Mouse (Mus musculus) C2C12 (cell line): ENCODE results near the gene Nav2.

ENCODE experiments used
- CEBPB ChIP-seq: IDR thresholded peaks from one replicate; pipeline ENCODE4 v1.6.1; 2011; ENCODE audit warnings: low read depth, mild to moderate bottlenecking, control low read depth, moderate library complexity
- CTCF ChIP-seq: IDR thresholded peaks from one replicate; pipeline ENCODE4 v1.5.1; 2011; ENCODE audit not compliant: control insufficient read depth, insufficient read depth, insufficient read length
- FOSL1 ChIP-seq: IDR thresholded peaks from one replicate; pipeline ENCODE4 v1.8.0; 2011; ENCODE audit warnings: mild to moderate bottlenecking, low read length; ENCODE audit not compliant: poor library complexity, insufficient read depth, severe bottlenecking
- MAX ChIP-seq: IDR thresholded peaks from one replicate; pipeline ENCODE4 v1.6.1; 2011; ENCODE audit warnings: mild to moderate bottlenecking, control low read depth
- MYOG ChIP-seq: IDR thresholded peaks from one replicate; pipeline ENCODE4 v1.6.1; 2011; ENCODE audit not compliant: control insufficient read depth, insufficient read length; ENCODE audit errors: extremely low read depth
- USF1 ChIP-seq: IDR thresholded peaks from one replicate; pipeline ENCODE4 v1.6.1; 2011; ENCODE audit warnings: low read depth, mild to moderate bottlenecking, control low read depth, moderate library complexity

DNA sequence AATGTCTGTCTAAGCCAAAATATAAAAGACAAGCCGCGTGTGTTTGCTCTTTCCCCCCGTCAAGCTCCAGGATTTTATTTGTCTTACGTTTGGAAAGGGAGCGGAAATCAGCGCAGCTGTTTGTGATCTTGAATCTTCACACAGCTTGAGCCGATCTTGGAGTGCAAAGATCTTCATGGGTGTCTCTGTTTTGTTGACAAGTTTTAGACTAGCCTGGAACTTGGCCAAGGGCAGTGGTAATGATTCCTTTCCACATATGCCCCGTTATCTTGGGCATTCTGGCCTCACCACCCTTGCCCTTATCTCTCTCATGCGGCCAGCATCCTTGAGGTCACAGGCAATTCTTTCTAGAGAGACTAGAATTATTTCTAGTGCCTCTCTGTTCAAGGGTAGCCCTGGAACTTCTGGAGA is 326.8 kb downstream of the Nav2 start:
- TF ChIP-seq CEBPB, result no peak
- no peak for TF ChIP-seq CTCF
- TF ChIP-seq MAX, result no peak
- no peak for TF ChIP-seq USF1
- no peak for TF ChIP-seq FOSL1
- TF ChIP-seq MYOG, result no peak
